Mouse (Mus musculus): Measurements from ENCODE around the gene Fto. TPM values are rescaled to one million over a fixed set of nuclear protein-coding genes. Genes with fewer than 3 reads are reported as not detected.

The Fto gene
- polyA plus RNA-seq, 1 experiment from 2014 or later, result 89.0 TPM

DNA sequence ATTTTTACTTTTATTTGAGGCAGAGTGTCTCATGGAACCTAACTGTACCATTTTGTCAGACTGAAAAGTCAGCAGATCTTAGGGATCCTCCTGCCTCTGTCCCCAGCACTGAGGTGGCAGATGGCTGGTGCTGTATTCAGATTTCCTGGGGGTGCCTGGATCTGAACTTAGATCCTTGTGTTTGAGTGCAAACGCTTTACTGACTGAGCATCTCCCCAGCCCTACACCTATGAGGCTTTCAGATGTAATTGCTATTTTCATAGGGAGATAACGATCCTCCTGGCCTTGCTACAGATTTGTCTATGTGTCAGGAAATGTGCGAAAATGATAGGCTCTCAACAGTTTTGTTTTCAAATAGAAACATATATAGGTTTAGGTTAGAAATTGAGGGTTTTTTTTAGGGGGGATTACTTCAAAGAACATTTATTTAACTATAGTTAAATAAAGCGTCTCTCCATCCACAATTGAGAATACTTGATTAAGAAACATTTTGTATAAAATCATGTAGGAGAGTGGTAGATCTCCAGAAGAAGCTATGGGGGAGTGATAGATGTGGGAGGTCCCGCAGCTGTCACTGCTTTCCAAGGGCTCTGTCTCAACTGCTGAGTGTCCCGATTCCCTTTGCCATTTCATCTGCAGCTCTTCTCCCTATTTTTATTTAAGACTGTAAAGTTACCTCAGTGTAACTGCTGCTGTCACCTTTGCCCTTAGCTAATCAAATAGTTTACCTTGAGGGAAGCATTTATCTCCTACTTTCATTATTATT lies 25.2 kb downstream of the Fto start:
- Histone ChIP-seq H3K9ac (replicated peaks; ENCODE audit: low read length) (no peak overlapping the region), H3K9me3 (ENCODE audit: low read length) (peaks cover 3% of the 10 kb centered on the region), H3K27ac (ENCODE audit: low read length) (no peak overlapping the region), H3K36me3 (ENCODE audit: insufficient read depth, low read length) (0 out of 2 replicates have a peak, but pooled peaks cover 5% of the 10 kb centered on the region), H3K4me1 (ENCODE audit: insufficient read depth, low read length) (peaks cover 16% of the 10 kb centered on the region), H3K27me3 (ENCODE audit: insufficient read depth, low read length) (no peaks in the 10 kb centered on the region), H3K4me3 (ENCODE audit: low read length) (no peak overlapping the region), H3K4me2 (replicated peaks; ENCODE audit: low read depth, low read length) (no peak overlapping the region)
- 72% methylated on average over 6 of the region's 6 CpGs for whole genome bisulfite sequencing
- no peak for ATAC-seq (ENCODE audit: low FRiP score, low TSS enrichment)

DNA sequence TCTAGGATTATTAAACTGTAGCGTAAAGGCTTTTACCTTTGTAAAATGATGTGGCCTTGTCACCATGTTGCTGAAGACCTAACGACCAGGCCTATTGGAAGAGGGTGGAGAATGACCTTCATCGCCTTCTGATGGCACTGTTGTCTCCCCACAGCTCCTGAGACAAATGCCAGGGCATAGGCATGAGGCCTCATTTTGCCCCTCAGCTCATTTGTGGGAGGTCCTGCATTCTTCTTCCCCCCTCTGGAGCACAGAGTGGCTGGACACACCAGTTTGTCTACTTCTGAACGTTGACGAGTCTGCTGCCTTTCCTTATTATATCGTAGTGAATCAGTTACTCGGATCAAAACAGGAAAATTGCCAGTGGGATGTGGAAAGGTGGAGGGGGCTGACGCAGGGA lies 26.3 kb downstream of the Fto start:
- no peaks in the 10 kb centered on the region for H3K27me3 ChIP-seq (ENCODE audit: insufficient read depth, low read length)
- no peak; the same call in 1 of the 2 replicates for ATAC-seq (ENCODE audit: low FRiP score, low TSS enrichment)
- no peak overlapping the region for H3K4me2 ChIP-seq (replicated peaks; ENCODE audit: low read depth, low read length)
- peaks cover 3% of the 10 kb centered on the region for H3K9me3 ChIP-seq (ENCODE audit: low read length)
- peaks cover 17% of the 10 kb centered on the region for H3K4me1 ChIP-seq (ENCODE audit: insufficient read depth, low read length)
- WGBS, result 78% methylated on average over 8 of the region's 8 CpGs
- H3K9ac ChIP-seq (replicated peaks; ENCODE audit: low read length), result no peak overlapping the region
- no peak overlapping the region for H3K27ac ChIP-seq (ENCODE audit: low read length)
- 0 out of 2 replicates have a peak, but pooled peaks cover 5% of the 10 kb centered on the region for H3K36me3 ChIP-seq (ENCODE audit: insufficient read depth, low read length)
- H3K4me3 ChIP-seq (ENCODE audit: low read length), result no peak overlapping the region

GRCm38 (mm10) chr8:91340746-91341145 lies 27.4 kb downstream of the Fto start:
- no peak overlapping the region for H3K9ac ChIP-seq (replicated peaks; ENCODE audit: low read length)
- no peak for ATAC-seq (ENCODE audit: low FRiP score, low TSS enrichment)
- H3K4me1 ChIP-seq (ENCODE audit: insufficient read depth, low read length), result peaks cover 26% of the 10 kb centered on the region
- 48% methylated on average over 1 of the region's 1 CpGs for WGBS
- no peak overlapping the region for H3K4me3 ChIP-seq (ENCODE audit: low read length)
- H3K4me2 ChIP-seq (replicated peaks; ENCODE audit: low read depth, low read length), result no peak overlapping the region
- H3K9me3 ChIP-seq (ENCODE audit: low read length), result peaks cover 3% of the 10 kb centered on the region; the same call in 1 of the 2 replicates
- no peak overlapping the region for H3K27ac ChIP-seq (ENCODE audit: low read length)
- H3K36me3 ChIP-seq (ENCODE audit: insufficient read depth, low read length), result 0 out of 2 replicates have a peak, but pooled peaks cover 5% of the 10 kb centered on the region
- no peaks in the 10 kb centered on the region for H3K27me3 ChIP-seq (ENCODE audit: insufficient read depth, low read length)

DNA sequence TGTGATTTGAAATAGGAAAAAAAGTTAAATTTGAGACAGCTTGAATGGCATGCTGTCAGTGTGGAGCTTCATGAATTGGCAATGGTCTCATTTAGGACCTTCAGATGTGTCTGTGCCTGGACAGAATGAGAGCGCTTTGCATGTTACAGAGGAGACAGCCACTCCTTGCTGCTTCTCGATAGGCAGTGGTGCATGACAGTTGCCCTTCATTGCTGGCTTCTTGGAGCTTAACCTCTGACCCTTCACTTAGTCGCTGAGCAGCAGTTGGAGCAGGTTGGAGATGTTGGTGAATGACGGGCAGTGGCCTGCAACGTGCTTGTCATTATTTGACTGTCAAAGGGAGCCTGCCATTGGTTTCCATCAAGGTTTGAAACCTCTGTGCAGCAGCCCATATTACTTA lies 28.9 kb downstream of the Fto start:
- Histone ChIP-seq H3K4me1 (ENCODE audit: insufficient read depth, low read length) (peaks cover 27% of the 10 kb centered on the region), H3K9me3 (ENCODE audit: low read length) (no peaks in the 10 kb centered on the region), H3K36me3 (ENCODE audit: insufficient read depth, low read length) (no peaks in the 10 kb centered on the region), H3K27me3 (ENCODE audit: insufficient read depth, low read length) (no peaks in the 10 kb centered on the region), H3K27ac (ENCODE audit: low read length) (no peak overlapping the region), H3K4me3 (ENCODE audit: low read length) (no peak overlapping the region), H3K9ac (replicated peaks; ENCODE audit: low read length) (no peak overlapping the region), H3K4me2 (replicated peaks; ENCODE audit: low read depth, low read length) (no peak overlapping the region)
- peak; percentile 65 for ATAC-seq (ENCODE audit: low FRiP score, low TSS enrichment)
- WGBS, result 25% methylated on average over 5 of the region's 5 CpGs

GRCm38 (mm10) chr8:91342798-91343197 lies 29.5 kb downstream of the Fto start:
- WGBS, result 75% methylated on average over 5 of the region's 5 CpGs
- no peaks in the 10 kb centered on the region for H3K36me3 ChIP-seq (ENCODE audit: insufficient read depth, low read length)
- no peak overlapping the region for H3K4me3 ChIP-seq (ENCODE audit: low read length)

DNA sequence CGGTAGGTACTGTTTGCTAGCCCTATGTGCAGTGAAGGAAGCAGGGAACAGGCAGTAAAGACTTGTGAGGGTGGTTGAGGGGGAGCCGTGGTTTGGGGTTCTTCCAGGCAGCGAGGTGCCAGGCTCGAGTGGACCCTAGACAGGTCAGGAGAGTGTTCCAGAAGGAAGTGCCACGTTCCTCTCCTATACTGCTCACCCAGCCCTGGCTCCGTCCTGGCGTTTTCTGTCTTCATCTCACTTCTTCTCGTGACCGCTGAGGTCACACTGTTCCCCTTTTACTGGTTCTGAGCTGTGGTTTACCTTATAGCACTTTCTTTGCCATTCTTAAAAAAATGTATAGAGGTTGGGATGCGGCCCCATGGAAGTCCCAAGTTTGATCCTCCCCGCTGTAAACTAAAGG lies 31.3 kb downstream of the Fto start:
- no peak for ATAC-seq (ENCODE audit: low FRiP score, low TSS enrichment)
- H3K9me3 ChIP-seq (ENCODE audit: low read length), result no peaks in the 10 kb centered on the region
- peaks cover 32% of the 10 kb centered on the region for H3K4me1 ChIP-seq (ENCODE audit: insufficient read depth, low read length)
- no peak overlapping the region for H3K4me2 ChIP-seq (replicated peaks; ENCODE audit: low read depth, low read length)
- no peak overlapping the region for H3K9ac ChIP-seq (replicated peaks; ENCODE audit: low read length)
- H3K4me3 ChIP-seq (ENCODE audit: low read length), result no peak overlapping the region
- H3K36me3 ChIP-seq (ENCODE audit: insufficient read depth, low read length), result peaks cover 3% of the 10 kb centered on the region; the same call in 1 of the 2 replicates
- no peak overlapping the region for H3K27ac ChIP-seq (ENCODE audit: low read length)
- no peaks in the 10 kb centered on the region for H3K27me3 ChIP-seq (ENCODE audit: insufficient read depth, low read length)
- WGBS, result 85% methylated on average over 11 of the region's 11 CpGs

More at GRCm38 (mm10) chr8:91342798-91343197, 29.5 kb downstream of the Fto start:
- no peaks in the 10 kb centered on the region for H3K9me3 ChIP-seq (ENCODE audit: low read length)
- H3K9ac ChIP-seq (replicated peaks; ENCODE audit: low read length), result no peak overlapping the region
- no peaks in the 10 kb centered on the region for H3K27me3 ChIP-seq (ENCODE audit: insufficient read depth, low read length)
- no peak for ATAC-seq (ENCODE audit: low FRiP score, low TSS enrichment)
- no peak overlapping the region for H3K4me2 ChIP-seq (replicated peaks; ENCODE audit: low read depth, low read length)
- no peak overlapping the region for H3K27ac ChIP-seq (ENCODE audit: low read length)
- H3K4me1 ChIP-seq (ENCODE audit: insufficient read depth, low read length), result peaks cover 29% of the 10 kb centered on the region

DNA sequence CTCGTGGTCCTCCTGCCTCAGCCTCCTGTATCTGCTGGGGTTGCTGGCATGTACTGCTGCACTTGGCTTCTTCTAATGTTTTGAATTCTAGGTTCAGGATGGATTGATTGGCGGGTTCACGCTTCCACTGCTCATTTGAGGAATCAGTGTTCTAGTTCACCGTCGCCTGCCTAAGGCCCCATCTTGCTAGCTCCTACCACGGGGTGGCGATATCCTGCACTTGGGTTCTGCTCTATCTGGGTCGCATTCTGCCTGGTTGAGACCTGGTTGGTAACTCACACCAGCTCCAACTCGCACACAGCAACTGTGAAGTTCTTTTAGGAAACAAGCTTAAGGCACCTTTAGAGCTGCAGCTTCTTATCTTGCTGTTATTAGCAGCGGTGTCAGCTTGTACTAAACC lies 33.8 kb downstream of the Fto start:
- Histone ChIP-seq H3K27ac (ENCODE audit: low read length) (no peak overlapping the region), H3K9me3 (ENCODE audit: low read length) (no peaks in the 10 kb centered on the region), H3K4me2 (replicated peaks; ENCODE audit: low read depth, low read length) (no peak overlapping the region), H3K4me3 (ENCODE audit: low read length) (no peak overlapping the region), H3K27me3 (ENCODE audit: insufficient read depth, low read length) (no peaks in the 10 kb centered on the region), H3K4me1 (ENCODE audit: insufficient read depth, low read length) (peaks cover 24% of the 10 kb centered on the region), H3K36me3 (ENCODE audit: insufficient read depth, low read length) (peaks cover 6% of the 10 kb centered on the region; the same call in 1 of the 2 replicates), H3K9ac (replicated peaks; ENCODE audit: low read length) (no peak overlapping the region)
- 88% methylated on average over 10 of the region's 10 CpGs for WGBS
- no peak for ATAC-seq (ENCODE audit: low FRiP score, low TSS enrichment)

- H3K27me3 ChIP-seq (ENCODE audit: insufficient read depth, low read length), result no peaks in the 10 kb centered on the region
- peaks cover 6% of the 10 kb centered on the region; the same call in 1 of the 2 replicates for H3K36me3 ChIP-seq (ENCODE audit: insufficient read depth, low read length)
- no peaks in the 10 kb centered on the region for H3K9me3 ChIP-seq (ENCODE audit: low read length)
- H3K4me3 ChIP-seq (ENCODE audit: low read length), result no peak overlapping the region
- WGBS, result 34% methylated on average over 6 of the region's 6 CpGs
- no peak overlapping the region for H3K27ac ChIP-seq (ENCODE audit: low read length)
- no peak overlapping the region for H3K4me2 ChIP-seq (replicated peaks; ENCODE audit: low read depth, low read length)
- no peak for ATAC-seq (ENCODE audit: low FRiP score, low TSS enrichment)
- no peak overlapping the region for H3K9ac ChIP-seq (replicated peaks; ENCODE audit: low read length)
- H3K4me1 ChIP-seq (ENCODE audit: insufficient read depth, low read length), result peaks cover 19% of the 10 kb centered on the region
Observed at GRCm38 (mm10) chr8:91347595-91347994, 34.3 kb downstream of the Fto start.

DNA sequence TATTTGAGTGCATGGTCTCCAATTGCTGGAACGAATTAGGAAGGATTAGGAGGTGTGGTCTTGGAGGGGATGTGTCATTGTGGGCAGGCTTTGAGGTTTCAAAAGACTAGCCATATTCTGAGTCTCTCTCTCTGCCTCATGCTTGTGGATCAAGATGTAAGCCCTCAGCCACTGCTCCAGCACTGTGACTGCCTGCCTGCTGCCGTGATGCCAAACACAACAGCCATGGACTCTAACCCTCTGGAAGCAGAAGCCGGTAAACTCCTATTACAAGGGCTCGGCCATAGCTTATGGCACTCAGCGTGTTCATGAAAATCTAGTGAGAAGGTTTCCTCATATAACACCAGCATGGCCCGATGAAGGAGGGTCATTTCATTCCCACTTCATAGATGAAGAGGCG lies 36.5 kb downstream of the Fto start:
- Histone ChIP-seq H3K27ac (ENCODE audit: low read length) (no peak overlapping the region), H3K27me3 (ENCODE audit: insufficient read depth, low read length) (no peaks in the 10 kb centered on the region), H3K9ac (replicated peaks; ENCODE audit: low read length) (no peak overlapping the region), H3K4me3 (ENCODE audit: low read length) (no peak overlapping the region), H3K4me2 (replicated peaks; ENCODE audit: low read depth, low read length) (no peak overlapping the region), H3K9me3 (ENCODE audit: low read length) (no peaks in the 10 kb centered on the region), H3K4me1 (ENCODE audit: insufficient read depth, low read length) (peaks cover 13% of the 10 kb centered on the region; the same call in 1 of the 2 replicates), H3K36me3 (ENCODE audit: insufficient read depth, low read length) (peaks cover 6% of the 10 kb centered on the region; the same call in 1 of the 2 replicates)
- no peak for ATAC-seq (ENCODE audit: low FRiP score, low TSS enrichment)
- whole genome bisulfite sequencing, result 93% methylated on average over 7 of the region's 7 CpGs

- peaks cover 6% of the 10 kb centered on the region; the same call in 1 of the 2 replicates for H3K36me3 ChIP-seq (ENCODE audit: insufficient read depth, low read length)
- WGBS, result 54% methylated on average over 7 of the region's 7 CpGs
- no peak overlapping the region for H3K4me2 ChIP-seq (replicated peaks; ENCODE audit: low read depth, low read length)
- H3K27me3 ChIP-seq (ENCODE audit: insufficient read depth, low read length), result no peaks in the 10 kb centered on the region
- 0 out of 2 replicates have a peak, but pooled peaks cover 10% of the 10 kb centered on the region for H3K4me1 ChIP-seq (ENCODE audit: insufficient read depth, low read length)
- no peak overlapping the region for H3K27ac ChIP-seq (ENCODE audit: low read length)
- no peak overlapping the region for H3K4me3 ChIP-seq (ENCODE audit: low read length)
- H3K9me3 ChIP-seq (ENCODE audit: low read length), result no peaks in the 10 kb centered on the region
- no peak for ATAC-seq (ENCODE audit: low FRiP score, low TSS enrichment)
- no peak overlapping the region for H3K9ac ChIP-seq (replicated peaks; ENCODE audit: low read length)
Observed at GRCm38 (mm10) chr8:91350628-91351027, 37.3 kb downstream of the Fto start.

All from kidney, embryonic 16.5 days (tissue).